Mouse (Mus musculus) ES-CJ7 (cell line): Measurements from ENCODE around the gene Wfdc11.

ENCODE experiments used
- DNase-seq: peaks from one replicate; pipeline ENCODE4 v3.0.0; 2011; ENCODE audit warnings: low read depth, low spot score

The Wfdc11 gene

GRCm38 (mm10) chr2:164673987-164674386 is at the start of gene Wfdc11:
TSS of gene Wfdc11 (minus strand) at chr2:164674087.
- DNase-seq = no peak

- DNase-seq = peak; percentile 30
Observed at GRCm38 (mm10) chr2:164723276-164723675, 49.4 kb upstream of the Wfdc11 start.

- peak; percentile 24 for DNase-seq
Observed at GRCm38 (mm10) chr2:164716194-164716786, 42.4 kb upstream of the Wfdc11 start.

GRCm38 (mm10) chr2:164715005-164715404 is 41.1 kb upstream of the Wfdc11 start, which contains the start of gene Spint5:
TSS of gene Spint5 (plus strand) at chr2:164715305.
- DNase-seq = no peak

- DNase-seq = no peak
Observed at GRCm38 (mm10) chr2:164705991-164706390, 32.1 kb upstream of the Wfdc11 start.

- no peak for DNase-seq
Observed at GRCm38 (mm10) chr2:164705328-164705727, 31.4 kb upstream of the Wfdc11 start.

GRCm38 (mm10) chr2:164704235-164704634 is 30.3 kb upstream of the Wfdc11 start:
- DNase-seq = peak; percentile 19

- no peak for DNase-seq
Observed at GRCm38 (mm10) chr2:164701761-164702160, 27.9 kb upstream of the Wfdc11 start.

GRCm38 (mm10) chr2:164700959-164701358 is 27.1 kb upstream of the Wfdc11 start:
- no peak for DNase-seq

- DNase-seq = no peak
Observed at GRCm38 (mm10) chr2:164698201-164698600, 24.3 kb upstream of the Wfdc11 start, which contains the start of gene Spint4. TSS of gene Spint4 (plus strand) at chr2:164698501.

- no peak for DNase-seq
Observed at GRCm38 (mm10) chr2:164684807-164685206, 10.9 kb upstream of the Wfdc11 start, which contains the start of gene Wfdc13. TSS of gene Wfdc13 (plus strand) at chr2:164685107.

- no peak for DNase-seq
Observed at GRCm38 (mm10) chr2:164679906-164680305, 6.0 kb upstream of the Wfdc11 start.

GRCm38 (mm10) chr2:164678848-164679625 is 5.2 kb upstream of the Wfdc11 start:
- DNase-seq = peak; percentile 82

GRCm38 (mm10) chr2:164676916-164677685 is 3.2 kb upstream of the Wfdc11 start:
- no peak for DNase-seq

GRCm38 (mm10) chr2:164676103-164676502 is 2.2 kb upstream of the Wfdc11 start:
- DNase-seq = peak; percentile 11

- DNase-seq = no peak
Observed at GRCm38 (mm10) chr2:164670938-164671337, 2.9 kb downstream of the Wfdc11 start.

GRCm38 (mm10) chr2:164670261-164670660 is 3.6 kb downstream of the Wfdc11 start:
- no peak for DNase-seq

- DNase-seq = no peak
Observed at GRCm38 (mm10) chr2:164664851-164665250, 9.0 kb downstream of the Wfdc11 start.

- no peak for DNase-seq
Observed at GRCm38 (mm10) chr2:164656483-164656882, 17.4 kb downstream of the Wfdc11 start, which contains the start of gene Wfdc9. TSS of gene Wfdc9 (minus strand) at chr2:164656583.

GRCm38 (mm10) chr2:164655858-164656257 is 18.0 kb downstream of the Wfdc11 start, which contains the start of gene Wfdc10:
TSS of gene Wfdc10 (plus strand) at chr2:164656046.
- peak; percentile 69 for DNase-seq

GRCm38 (mm10) chr2:164641881-164642673 is 31.8 kb downstream of the Wfdc11 start:
- peak; percentile 12 for DNase-seq
